Mouse (Mus musculus): Measurements from ENCODE around the gene Cstad. TPM values are rescaled to one million over a fixed set of nuclear protein-coding genes. Genes with fewer than 3 reads are reported as not detected.

Cstad gene
- polyA plus RNA-seq, 1 experiment from 2014 or later = 0.63 TPM

GRCm38 (mm10) chr2:30614151-30614923, 19.5 kb downstream of the Cstad start:
- Histone ChIP-seq H3K4me1 (replicated peaks; ENCODE audit: control insufficient read depth, insufficient read depth) (peaks cover 4% of the 10 kb centered on the region; the same call in 1 of the 2 replicates), H3K27me3 (ENCODE audit: control insufficient read depth, insufficient read depth, low read length) (no peaks in the 10 kb centered on the region), H3K27ac (replicated peaks) (peak overlapping the region; percentile 69), H3K4me2 (replicated peaks; ENCODE audit: low read depth) (peak overlapping the region; percentile 45), H3K9me3 (ENCODE audit: control insufficient read depth, low read length) (no peaks in the 10 kb centered on the region), H3K4me3 (ENCODE audit: low read depth, low read length) (0 out of 2 replicates have a peak overlapping the region, but pooled peaks have one; percentile 17), H3K36me3 (ENCODE audit: control insufficient read depth, insufficient read depth, low read length) (no peaks in the 10 kb centered on the region), H3K9ac (ENCODE audit: low read length) (peak overlapping the region; percentile 43; the same call in 1 of the 2 replicates)
- no peak for TF ChIP-seq EP300 (optimal IDR thresholded peaks at IDR 0.05)
- DNase-seq (ENCODE audit: low spot score) (no peak), ATAC-seq (ENCODE audit: low FRiP score, low TSS enrichment) (peak; percentile 9; the same call in 1 of the 2 replicates)
- 41% methylated on average over 9 of the region's 9 CpGs for WGBS

GRCm38 (mm10) chr2:30615869-30616268, 21.0 kb downstream of the Cstad start:
- 96% methylated on average over 2 of the region's 2 CpGs for WGBS
- peaks cover 4% of the 10 kb centered on the region; the same call in 1 of the 2 replicates for H3K4me1 ChIP-seq (replicated peaks; ENCODE audit: control insufficient read depth, insufficient read depth)
- no peaks in the 10 kb centered on the region for H3K27me3 ChIP-seq (ENCODE audit: control insufficient read depth, insufficient read depth, low read length)
- no peak overlapping the region for H3K27ac ChIP-seq (replicated peaks)
- DNase-seq (ENCODE audit: low spot score) = no peak
- no peak for ATAC-seq (ENCODE audit: low FRiP score, low TSS enrichment)
- H3K9me3 ChIP-seq (ENCODE audit: control insufficient read depth, low read length) = no peaks in the 10 kb centered on the region
- H3K36me3 ChIP-seq (ENCODE audit: control insufficient read depth, insufficient read depth, low read length) = no peaks in the 10 kb centered on the region
- TF ChIP-seq CTCF (IDR thresholded peaks at IDR 0.05; ENCODE audit: low read depth) = no peak
- TF ChIP-seq EP300 (optimal IDR thresholded peaks at IDR 0.05) = no peak
- H3K9ac ChIP-seq (ENCODE audit: low read length) = no peak overlapping the region
- H3K4me2 ChIP-seq (replicated peaks; ENCODE audit: low read depth) = no peak overlapping the region
- H3K4me3 ChIP-seq (ENCODE audit: low read depth, low read length) = no peak overlapping the region

- Histone ChIP-seq H3K4me1 (replicated peaks; ENCODE audit: control insufficient read depth, insufficient read depth) (peaks cover 4% of the 10 kb centered on the region; the same call in 1 of the 2 replicates), H3K27me3 (ENCODE audit: control insufficient read depth, insufficient read depth, low read length) (no peaks in the 10 kb centered on the region), H3K9me3 (ENCODE audit: control insufficient read depth, low read length) (no peaks in the 10 kb centered on the region), H3K4me2 (replicated peaks; ENCODE audit: low read depth) (no peak overlapping the region), H3K36me3 (ENCODE audit: control insufficient read depth, insufficient read depth, low read length) (no peaks in the 10 kb centered on the region), H3K27ac (replicated peaks) (no peak overlapping the region), H3K9ac (ENCODE audit: low read length) (no peak overlapping the region), H3K4me3 (ENCODE audit: low read depth, low read length) (no peak overlapping the region)
- DNase-seq (ENCODE audit: low spot score) = no peak
- ATAC-seq (ENCODE audit: low FRiP score, low TSS enrichment) = no peak
- TF ChIP-seq CTCF (IDR thresholded peaks at IDR 0.05; ENCODE audit: low read depth) (no peak), EP300 (optimal IDR thresholded peaks at IDR 0.05) (no peak)
- WGBS = 61% methylated on average over 6 of the region's 6 CpGs
Observed at GRCm38 (mm10) chr2:30616464-30616863, 21.6 kb downstream of the Cstad start.

GRCm38 (mm10) chr2:30618487-30619248, 23.8 kb downstream of the Cstad start:
- H3K4me1 ChIP-seq (replicated peaks; ENCODE audit: control insufficient read depth, insufficient read depth) = peaks cover 4% of the 10 kb centered on the region; the same call in 1 of the 2 replicates
- ATAC-seq (ENCODE audit: low FRiP score, low TSS enrichment) (peak; percentile 85), DNase-seq (ENCODE audit: low spot score) (peak; percentile 74)
- 0 out of 2 replicates have a peak overlapping the region, but pooled peaks have one; percentile 12 for H3K4me2 ChIP-seq (replicated peaks; ENCODE audit: low read depth)
- H3K4me3 ChIP-seq (ENCODE audit: low read depth, low read length) = no peak overlapping the region
- no peaks in the 10 kb centered on the region for H3K36me3 ChIP-seq (ENCODE audit: control insufficient read depth, insufficient read depth, low read length)
- WGBS = 49% methylated on average over 6 of the region's 6 CpGs
- peak overlapping the region; percentile 86 for H3K27ac ChIP-seq (replicated peaks)
- no peak for TF ChIP-seq EP300 (optimal IDR thresholded peaks at IDR 0.05)
- TF ChIP-seq CTCF (IDR thresholded peaks at IDR 0.05; ENCODE audit: low read depth) = 0 out of 2 replicates have a peak, but pooled peaks have one; percentile 13
- no peaks in the 10 kb centered on the region for H3K9me3 ChIP-seq (ENCODE audit: control insufficient read depth, low read length)
- no peaks in the 10 kb centered on the region for H3K27me3 ChIP-seq (ENCODE audit: control insufficient read depth, insufficient read depth, low read length)
- no peak overlapping the region for H3K9ac ChIP-seq (ENCODE audit: low read length)

- H3K4me1 ChIP-seq (replicated peaks; ENCODE audit: control insufficient read depth, insufficient read depth) = no peaks in the 10 kb centered on the region
- no peak overlapping the region for H3K27ac ChIP-seq (replicated peaks)
- no peak overlapping the region for H3K4me2 ChIP-seq (replicated peaks; ENCODE audit: low read depth)
- no peaks in the 10 kb centered on the region for H3K9me3 ChIP-seq (ENCODE audit: control insufficient read depth, low read length)
- no peak overlapping the region for H3K4me3 ChIP-seq (ENCODE audit: low read depth, low read length)
- H3K9ac ChIP-seq (ENCODE audit: low read length) = no peak overlapping the region
- DNase-seq (ENCODE audit: low spot score) (no peak), ATAC-seq (ENCODE audit: low FRiP score, low TSS enrichment) (no peak)
- H3K27me3 ChIP-seq (ENCODE audit: control insufficient read depth, insufficient read depth, low read length) = no peaks in the 10 kb centered on the region
- no peak for TF ChIP-seq EP300 (optimal IDR thresholded peaks at IDR 0.05)
- no peak for TF ChIP-seq CTCF (IDR thresholded peaks at IDR 0.05; ENCODE audit: low read depth)
- WGBS = 71% methylated on average over 10 of the region's 10 CpGs
- no peaks in the 10 kb centered on the region for H3K36me3 ChIP-seq (ENCODE audit: control insufficient read depth, insufficient read depth, low read length)
Observed at GRCm38 (mm10) chr2:30623873-30624272, 29.0 kb downstream of the Cstad start.
